Mouse (Mus musculus) lung, adult 2 months (tissue): Measurements from ENCODE around the gene Rsf1.

Source experiments
- CTCF ChIP-seq: fragments of 200-500 bp; IDR thresholded peaks from 2 replicates; pipeline ENCODE4 v1.5.1; 2011; ENCODE audit warnings: mild to moderate bottlenecking, low read length, control low read depth; ENCODE audit not compliant: insufficient read depth
- POLR2A ChIP-seq: fragments of 200-500 bp; IDR thresholded peaks from 2 replicates; pipeline ENCODE4 v1.6.1; 2011; ENCODE audit warnings: low read depth, mild to moderate bottlenecking, control low read depth, low read length, borderline replicate concordance; ENCODE audit errors: extremely low read depth

GRCm38 (mm10) chr7:97598548-97598947, 18.9 kb downstream of the Rsf1 start:
- TF ChIP-seq POLR2A = no peak
- TF ChIP-seq CTCF = no peak
